Mouse (Mus musculus) neural tube, embryonic 11.5 days (tissue): ENCODE measurements at regions not wholly inside any gene's neighbourhood (a gene's known extent, or its start where the extent isn't known, plus 50 kb on each side); places are given as distances from the start of the nearest gene placed in this dataset.
"Not testable (repeated sequence)": the region's sequence is repeated elsewhere in the genome, so short reads cannot be mapped to it uniquely, and the experiment has no call there.

Source experiments
- ATAC-seq: fragments of 200-750 bp; cut with Nextera tagmentation; 2 replicates; pipeline ENCODE4 v1.8.0; 2017; ENCODE audit warnings: moderate number of reproducible peaks, mild to moderate bottlenecking, moderate TSS enrichment, moderate library complexity; ENCODE audit not compliant: insufficient read depth, low FRiP score, low TSS enrichment
- DNase-seq: peaks from one replicate; pipeline ENCODE4 v3.0.0-alpha.2; 2015; ENCODE audit warnings: low spot score
- H3K27ac ChIP-seq: fragments of 300-500 bp; sonication (generic); 2 replicates; pipeline ENCODE4 v1.5.1; 2014; ENCODE audit warnings: low read depth, mild to moderate bottlenecking, low read length
- H3K27me3 ChIP-seq: fragments of 300-500 bp; sonication (generic); 2 replicates; pipeline ENCODE4 v1.6.1; 2014; ENCODE audit warnings: mild to moderate bottlenecking, low read length, mixed read lengths; ENCODE audit not compliant: control insufficient read depth, insufficient read depth
- H3K36me3 ChIP-seq: fragments of 300-500 bp; sonication (generic); 2 replicates; pipeline ENCODE4 v1.6.1; 2014; ENCODE audit warnings: mild to moderate bottlenecking, low read length, moderate library complexity, mixed read lengths; ENCODE audit not compliant: control insufficient read depth, insufficient read depth
- H3K4me1 ChIP-seq: fragments of 300-500 bp; sonication (generic); 2 replicates; pipeline ENCODE4 v1.6.1; 2014; ENCODE audit warnings: low read length, mixed read lengths; ENCODE audit not compliant: control insufficient read depth, insufficient read depth
- H3K4me2 ChIP-seq: fragments of 300-500 bp; sonication (generic); 2 replicates; pipeline ENCODE4 v1.6.1; 2014; ENCODE audit warnings: low read depth, mild to moderate bottlenecking, moderate library complexity
- H3K4me3 ChIP-seq: fragments of 300-500 bp; sonication (generic); 2 replicates; pipeline ENCODE4 v1.5.1; 2014; ENCODE audit warnings: low read depth, low read length
- H3K9ac ChIP-seq: fragments of 300-500 bp; sonication (generic); 2 replicates; pipeline ENCODE4 v1.6.1; 2014; ENCODE audit warnings: mild to moderate bottlenecking, low read length
- H3K9me3 ChIP-seq: fragments of 300-500 bp; sonication (generic); 2 replicates; pipeline ENCODE4 v1.6.1; 2016; ENCODE audit warnings: low read length; ENCODE audit not compliant: control insufficient read depth
- WGBS: fragments of 180-500 bp; shearing (Covaris S2); extraction: QIAGEN DNeasy Blood & Tissue Kit; methylation state at CpG from one replicate; pipeline ENCODE4 v1.1.7; 2014; 5-methylcytosine and 5-hydroxymethylcytosine counted together

GRCm38 (mm10) chr1:95397188-95397587 is 83.8 kb downstream of the Fam174a start:
- DNase-seq: no peak
- ATAC-seq: no peak

GRCm38 (mm10) chr1:95399764-95400163 is 86.3 kb downstream of the Fam174a start:
- Histone ChIP-seq H3K4me3 (no peak overlapping the region), H3K27me3 (no peaks in the 10 kb centered on the region), H3K9ac (no peak overlapping the region), H3K4me1 (no peaks in the 10 kb centered on the region), H3K36me3 (no peaks in the 10 kb centered on the region), H3K9me3 (no peaks in the 10 kb centered on the region), H3K4me2 (no peak overlapping the region), H3K27ac (no peak overlapping the region)
- no peak for DNase-seq
- ATAC-seq: no peak
- WGBS: 90% methylated on average over 7 of the region's 7 CpGs

More at GRCm38 (mm10) chr1:95397188-95397587, 83.8 kb downstream of the Fam174a start:
- WGBS: 46% methylated on average over 4 of the region's 4 CpGs
- Histone ChIP-seq H3K36me3 (no peaks in the 10 kb centered on the region), H3K9me3 (no peaks in the 10 kb centered on the region), H3K9ac (no peak overlapping the region), H3K4me3 (no peak overlapping the region), H3K27me3 (no peaks in the 10 kb centered on the region), H3K27ac (no peak overlapping the region), H3K4me2 (no peak overlapping the region), H3K4me1 (no peaks in the 10 kb centered on the region)

DNA sequence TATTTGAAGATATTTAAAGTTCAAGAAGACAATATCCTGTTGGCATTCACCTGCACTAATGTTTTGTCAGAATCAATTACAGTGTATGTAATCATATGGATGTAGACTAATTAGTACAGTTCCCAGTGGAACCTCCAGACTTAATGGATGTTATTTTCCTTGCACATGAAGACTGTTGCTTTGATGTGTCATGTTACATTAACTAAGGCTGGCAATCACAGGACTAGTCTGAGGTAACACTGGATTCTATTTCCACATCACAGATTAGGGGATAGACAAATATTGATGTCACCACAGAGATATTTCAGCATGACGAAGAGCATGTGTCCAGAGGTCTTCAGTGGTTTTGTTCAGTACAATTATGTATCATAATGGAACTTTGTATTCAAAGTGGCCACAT is 108.8 kb downstream of the Fam174a start:
- DNase-seq (no peak), ATAC-seq (no peak)
- no peak overlapping the region for H3K9ac ChIP-seq
- no peaks in the 10 kb centered on the region for H3K9me3 ChIP-seq
- WGBS: 93% methylated on average over 1 of the region's 1 CpGs
- no peak overlapping the region for H3K4me2 ChIP-seq
- no peak overlapping the region for H3K27ac ChIP-seq
- H3K27me3 ChIP-seq: no peaks in the 10 kb centered on the region
- no peaks in the 10 kb centered on the region for H3K4me1 ChIP-seq
- H3K36me3 ChIP-seq: no peaks in the 10 kb centered on the region
- no peak overlapping the region for H3K4me3 ChIP-seq

GRCm38 (mm10) chr1:95425420-95425819 is 112.0 kb downstream of the Fam174a start:
- ATAC-seq (no peak), DNase-seq (no peak)
- Histone ChIP-seq H3K27ac (no peak overlapping the region), H3K4me3 (no peak overlapping the region), H3K9me3 (no peaks in the 10 kb centered on the region), H3K4me1 (no peaks in the 10 kb centered on the region), H3K36me3 (no peaks in the 10 kb centered on the region), H3K9ac (no peak overlapping the region), H3K27me3 (no peaks in the 10 kb centered on the region), H3K4me2 (no peak overlapping the region)

GRCm38 (mm10) chr1:95437155-95437554 is 123.7 kb downstream of the Fam174a start:
- no peak for DNase-seq
- H3K4me1 ChIP-seq: no peaks in the 10 kb centered on the region
- no peak for ATAC-seq
- H3K27ac ChIP-seq: no peak overlapping the region
- H3K4me2 ChIP-seq: no peak overlapping the region
- no peaks in the 10 kb centered on the region for H3K27me3 ChIP-seq
- H3K9me3 ChIP-seq: no peaks in the 10 kb centered on the region
- H3K36me3 ChIP-seq: no peaks in the 10 kb centered on the region
- H3K9ac ChIP-seq: no peak overlapping the region
- no peak overlapping the region for H3K4me3 ChIP-seq

- Histone ChIP-seq H3K4me2 (no peak overlapping the region), H3K36me3 (no peaks in the 10 kb centered on the region), H3K27ac (no peak overlapping the region), H3K9me3 (no peaks in the 10 kb centered on the region), H3K9ac (no peak overlapping the region), H3K27me3 (no peaks in the 10 kb centered on the region), H3K4me3 (no peak overlapping the region), H3K4me1 (no peaks in the 10 kb centered on the region)
- WGBS: 81% methylated on average over 3 of the region's 3 CpGs
- DNase-seq (no peak), ATAC-seq (no peak)
Measured at GRCm38 (mm10) chr1:95445541-95445940, 132.1 kb downstream of the Fam174a start.

DNA sequence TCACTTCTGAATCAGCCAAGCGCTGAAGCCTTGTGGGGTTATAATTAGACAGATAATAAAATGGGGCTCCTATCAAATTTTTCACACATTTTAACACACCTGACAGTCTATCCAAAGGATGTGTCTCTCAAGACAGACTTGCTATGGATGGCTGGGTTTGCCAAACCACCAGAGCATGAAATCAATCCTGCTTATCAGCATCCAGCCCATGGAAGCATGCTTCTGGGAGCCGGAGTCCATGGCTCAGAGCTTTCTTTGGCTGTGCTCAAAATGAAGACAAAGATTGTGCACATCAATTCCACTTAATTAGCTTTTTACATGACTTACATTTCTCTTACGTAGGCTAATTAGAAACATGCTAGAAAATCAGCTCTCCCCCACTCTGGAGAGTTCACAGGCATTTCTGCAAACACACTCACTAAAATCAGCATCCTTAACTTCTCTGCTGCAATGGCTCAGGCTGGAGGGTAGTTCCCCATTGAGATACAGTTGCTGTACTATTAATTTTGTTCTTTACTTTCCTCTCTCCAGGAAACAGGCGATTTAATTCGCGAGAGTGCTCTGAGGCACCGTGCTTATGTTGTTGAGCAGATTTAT is 135.6 kb downstream of the Fam174a start:
- no peaks in the 10 kb centered on the region for H3K27me3 ChIP-seq
- no peak overlapping the region for H3K4me3 ChIP-seq
- no peaks in the 10 kb centered on the region for H3K9me3 ChIP-seq
- no peak overlapping the region for H3K9ac ChIP-seq
- H3K4me2 ChIP-seq: no peak overlapping the region
- H3K27ac ChIP-seq: no peak overlapping the region
- no peaks in the 10 kb centered on the region for H3K36me3 ChIP-seq
- 86% methylated on average over 7 of the region's 7 CpGs for WGBS
- ATAC-seq (no peak), DNase-seq (no peak)
- no peaks in the 10 kb centered on the region for H3K4me1 ChIP-seq

- no peaks in the 10 kb centered on the region for H3K36me3 ChIP-seq
- no peaks in the 10 kb centered on the region for H3K4me1 ChIP-seq
- H3K27ac ChIP-seq: no peak overlapping the region
- H3K9ac ChIP-seq: no peak overlapping the region
- no peaks in the 10 kb centered on the region for H3K9me3 ChIP-seq
- no peaks in the 10 kb centered on the region for H3K27me3 ChIP-seq
- no peak overlapping the region for H3K4me2 ChIP-seq
- ATAC-seq (no peak), DNase-seq (no peak)
- H3K4me3 ChIP-seq: no peak overlapping the region
- 87% methylated on average over 4 of the region's 4 CpGs for WGBS
Measured at GRCm38 (mm10) chr1:95450920-95451332, 137.5 kb downstream of the Fam174a start.

GRCm38 (mm10) chr1:95451755-95452154 is 138.3 kb downstream of the Fam174a start:
- 82% methylated on average over 6 of the region's 6 CpGs for WGBS
- H3K9ac ChIP-seq, H3K36me3 ChIP-seq, H3K27ac ChIP-seq, H3K4me3 ChIP-seq, H3K4me2 ChIP-seq, H3K4me1 ChIP-seq, H3K27me3 ChIP-seq, H3K9me3 ChIP-seq: not testable (repeated sequence)
- peak; percentile 70 for DNase-seq
- peak; percentile 78; the same call in 1 of the 2 replicates for ATAC-seq
